Mouse (Mus musculus) mesoderm, embryonic 11.5 days (tissue): Measurements from ENCODE around the gene Abtb2.

ENCODE experiments used
- DNase-seq: peaks from one replicate; pipeline ENCODE4 v3.0.0-alpha.2; 2012; ENCODE audit warnings: low read depth, low spot score

Gene Abtb2

GRCm38 (mm10) chr2:103659648-103660556, 93.8 kb downstream of the Abtb2 start:
- no peak for DNase-seq

- no peak for DNase-seq
Observed at GRCm38 (mm10) chr2:103661696-103662095, 95.6 kb downstream of the Abtb2 start.

GRCm38 (mm10) chr2:103662121-103662520, 96.0 kb downstream of the Abtb2 start:
- no peak for DNase-seq

GRCm38 (mm10) chr2:103664341-103664740, 98.2 kb downstream of the Abtb2 start:
- DNase-seq: no peak

GRCm38 (mm10) chr2:103667962-103668815, 102.1 kb downstream of the Abtb2 start:
- DNase-seq: peak; percentile 69

GRCm38 (mm10) chr2:103668939-103669338, 102.8 kb downstream of the Abtb2 start:
- DNase-seq: no peak

- no peak for DNase-seq
Observed at GRCm38 (mm10) chr2:103669561-103669960, 103.5 kb downstream of the Abtb2 start.

GRCm38 (mm10) chr2:103670276-103670680, 104.2 kb downstream of the Abtb2 start:
- DNase-seq: no peak

GRCm38 (mm10) chr2:103672573-103673119, 106.5 kb downstream of the Abtb2 start:
- DNase-seq: no peak

GRCm38 (mm10) chr2:103673609-103674008, 107.5 kb downstream of the Abtb2 start:
- DNase-seq: no peak

GRCm38 (mm10) chr2:103675391-103675790, 109.3 kb downstream of the Abtb2 start:
- no peak for DNase-seq

- peak; percentile 48 for DNase-seq
Observed at GRCm38 (mm10) chr2:103676808-103677207, 110.7 kb downstream of the Abtb2 start.

- no peak for DNase-seq
Observed at GRCm38 (mm10) chr2:103677614-103678369, 111.7 kb downstream of the Abtb2 start.

GRCm38 (mm10) chr2:103678433-103678832, 112.3 kb downstream of the Abtb2 start:
- no peak for DNase-seq

GRCm38 (mm10) chr2:103680364-103681110, 114.4 kb downstream of the Abtb2 start:
- no peak for DNase-seq

- DNase-seq: no peak
Observed at GRCm38 (mm10) chr2:103681149-103681548, 115.0 kb downstream of the Abtb2 start.

GRCm38 (mm10) chr2:103682261-103682722, 116.2 kb downstream of the Abtb2 start:
- DNase-seq: no peak

- no peak for DNase-seq
Observed at GRCm38 (mm10) chr2:103682927-103683442, 116.9 kb downstream of the Abtb2 start.

- no peak for DNase-seq
Observed at GRCm38 (mm10) chr2:103684431-103684830, 118.3 kb downstream of the Abtb2 start.

GRCm38 (mm10) chr2:103684926-103685577, 118.9 kb downstream of the Abtb2 start:
- DNase-seq: no peak
